Mouse (Mus musculus) ovary, postnatal 14 days (tissue): ENCODE data around the gene Npepl1.

Experiments used
- DNase-seq: peaks from one replicate; pipeline ENCODE4 v3.0.0; 2022; ENCODE audit warnings: low spot score

Gene Npepl1

DNA sequence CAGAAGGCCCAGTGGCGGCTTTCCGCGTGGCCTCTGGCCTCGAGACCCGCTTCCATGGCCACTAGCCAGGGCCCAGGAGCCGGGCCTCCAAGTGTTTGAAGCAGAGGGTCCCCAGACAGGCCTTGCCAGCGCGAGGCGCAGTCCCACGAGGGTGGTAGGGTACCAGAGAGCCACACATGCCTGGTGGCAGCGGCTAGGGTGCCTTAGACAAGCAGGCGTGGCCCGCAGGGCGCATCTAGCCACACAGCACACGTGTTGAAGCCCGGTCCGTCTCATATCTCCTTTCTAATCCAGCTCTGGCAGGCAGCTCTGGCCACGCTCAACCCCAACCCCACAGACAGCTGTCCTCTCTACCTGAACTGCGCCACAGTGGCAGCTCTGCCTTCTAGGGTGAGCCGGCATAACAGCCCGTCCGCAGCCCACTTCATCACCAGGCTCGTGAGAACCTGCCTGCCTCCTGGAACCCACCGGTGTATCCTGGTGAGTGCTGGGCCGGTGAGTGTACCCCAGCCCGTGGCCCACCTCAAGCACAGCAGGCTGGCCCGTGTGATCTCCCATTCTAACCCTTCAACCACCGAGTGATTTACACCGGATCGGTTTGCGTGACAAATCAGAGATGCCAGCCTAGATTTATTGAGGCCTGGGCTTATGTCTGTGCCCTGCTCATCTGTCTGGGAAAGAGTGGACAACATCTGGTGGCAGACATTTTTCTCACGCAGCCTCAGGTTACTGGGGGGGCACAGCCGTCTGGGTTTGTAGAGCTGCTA is 817 bp downstream of the Npepl1 start:
- peak; percentile 41 for DNase-seq

DNA sequence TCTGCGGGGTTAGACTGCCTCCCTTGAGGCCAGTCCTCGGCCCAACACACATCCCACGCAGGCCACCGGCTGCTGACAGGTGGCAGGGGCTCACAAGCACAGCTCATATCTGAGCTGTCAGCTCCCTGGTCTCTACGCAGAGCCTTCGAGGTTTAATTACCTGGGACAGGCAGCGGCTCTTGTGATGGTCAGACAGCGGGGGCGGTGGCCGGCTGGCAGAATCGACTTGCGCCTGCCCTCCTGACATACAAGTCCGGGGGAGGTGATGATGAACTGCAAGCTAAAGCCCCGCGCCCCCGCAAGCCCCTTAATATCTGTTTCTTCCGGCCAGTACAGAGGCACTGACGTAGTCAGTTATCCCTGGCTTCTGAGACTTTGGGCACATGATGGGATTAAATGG is 2.8 kb downstream of the Npepl1 start:
- DNase-seq, result no peak

DNA sequence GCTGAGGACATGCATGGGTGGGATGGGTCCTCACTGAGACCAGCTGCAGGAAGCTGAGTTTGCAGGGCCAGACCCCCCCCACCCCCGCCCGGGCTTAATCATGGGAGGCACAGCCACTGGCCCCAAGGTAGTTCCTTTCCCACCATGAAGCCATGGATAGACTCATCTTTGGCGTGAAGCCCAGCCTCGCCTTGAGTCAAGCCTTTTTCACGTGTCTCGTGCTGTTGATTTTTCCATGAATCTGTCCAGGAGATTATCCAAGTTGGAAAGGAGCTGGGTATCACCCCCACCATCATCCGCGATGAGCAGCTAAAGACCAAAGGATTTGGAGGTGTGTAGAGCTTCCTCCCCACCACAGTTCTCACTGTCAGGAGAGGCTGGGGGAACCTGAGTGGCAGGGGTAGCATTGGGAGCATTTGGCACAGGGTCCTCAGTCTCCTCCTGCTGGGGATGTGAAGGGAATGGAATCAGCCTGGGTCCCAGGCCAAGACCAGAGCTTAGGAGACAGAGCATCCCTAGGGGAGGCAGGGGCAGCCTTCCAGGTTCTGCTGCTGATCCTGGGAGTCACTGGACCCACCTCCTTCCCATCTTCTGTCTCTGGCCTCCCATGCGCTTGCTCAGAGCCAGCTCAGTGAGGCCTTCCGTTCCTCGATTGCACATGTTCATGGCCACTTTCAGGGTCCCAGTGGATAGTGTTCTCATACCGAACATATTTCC is 4.2 kb downstream of the Npepl1 start:
- DNase-seq, result no peak

DNA sequence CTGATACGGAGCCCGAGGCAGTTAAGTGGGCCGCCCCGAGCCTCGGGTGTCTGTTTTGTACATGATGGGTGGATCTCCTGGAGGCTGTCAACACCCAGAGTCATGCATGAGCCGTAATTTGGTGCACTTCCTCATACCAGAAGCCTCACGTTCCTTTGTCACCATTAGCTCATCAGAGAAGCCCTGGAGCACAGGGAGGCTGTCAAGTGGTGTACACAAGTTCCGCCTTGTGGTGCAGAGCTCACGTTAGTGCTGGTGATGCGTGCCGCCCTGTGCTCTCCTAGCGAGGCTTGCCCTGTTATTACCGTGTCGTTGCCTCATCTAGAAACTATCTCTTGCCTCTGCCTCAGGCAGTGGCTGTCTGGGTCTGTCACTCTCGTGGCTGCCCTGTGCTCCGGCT is 6.8 kb downstream of the Npepl1 start:
- DNase-seq, result no peak

DNA sequence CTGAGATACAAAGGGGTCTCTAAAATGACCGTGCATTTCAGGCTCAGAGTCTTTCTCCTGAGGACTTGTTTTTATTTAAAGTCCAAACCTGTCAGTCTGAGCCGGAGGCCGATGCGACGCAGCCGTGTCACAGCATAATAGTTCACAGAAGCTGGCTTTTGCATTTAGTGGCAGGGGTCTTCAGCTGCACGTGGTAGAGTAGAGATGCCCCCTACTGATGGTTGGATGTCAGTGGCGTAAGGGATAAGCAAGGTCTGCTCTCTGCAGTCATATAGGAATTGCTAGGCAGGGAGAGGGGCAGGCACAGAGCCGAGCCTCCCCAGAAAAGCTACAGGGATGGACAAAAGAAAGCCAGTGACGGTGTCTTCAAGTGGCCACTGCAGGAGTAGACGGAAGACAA is 8.0 kb downstream of the Npepl1 start:
- no peak for DNase-seq

DNA sequence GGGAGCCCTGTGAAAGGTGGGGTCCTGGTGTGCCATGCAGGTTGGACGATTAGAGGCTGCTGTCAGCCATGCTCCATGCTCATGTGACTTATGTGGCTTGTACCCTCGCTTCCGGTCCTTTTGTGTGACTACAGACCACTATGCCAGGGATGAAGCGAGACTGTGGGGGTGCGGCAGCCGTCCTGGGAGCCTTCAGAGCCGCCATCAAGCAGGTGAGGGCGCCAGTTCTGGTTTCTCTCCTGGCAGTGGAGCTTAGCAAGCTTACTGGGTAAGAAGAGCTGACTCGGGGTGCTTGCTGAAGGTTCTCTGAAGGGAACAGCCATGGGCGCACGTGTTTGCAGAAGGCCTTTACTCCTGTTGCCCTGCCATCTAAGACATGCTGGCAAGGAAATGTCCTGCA is 9.1 kb downstream of the Npepl1 start:
- DNase-seq, result no peak

DNA sequence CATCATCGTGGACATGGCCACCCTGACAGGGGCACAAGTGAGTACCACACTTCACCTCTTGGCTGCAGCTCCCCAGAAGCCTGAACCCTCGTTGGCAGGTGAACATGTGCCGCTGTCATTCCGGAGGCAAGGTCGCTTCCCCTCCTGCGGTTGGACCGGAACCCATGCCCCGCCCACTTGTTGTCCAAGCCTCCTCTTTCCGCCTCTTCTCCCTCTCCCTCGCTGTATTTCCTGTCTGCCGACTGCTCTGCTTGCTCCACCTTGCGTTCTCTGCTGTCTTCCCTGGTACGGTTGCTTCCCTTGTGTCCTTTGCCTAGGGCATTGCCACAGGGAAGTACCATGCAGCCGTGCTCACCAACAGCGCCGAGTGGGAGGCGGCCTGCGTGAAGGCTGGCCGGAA is 10.5 kb downstream of the Npepl1 start:
- DNase-seq, result no peak

DNA sequence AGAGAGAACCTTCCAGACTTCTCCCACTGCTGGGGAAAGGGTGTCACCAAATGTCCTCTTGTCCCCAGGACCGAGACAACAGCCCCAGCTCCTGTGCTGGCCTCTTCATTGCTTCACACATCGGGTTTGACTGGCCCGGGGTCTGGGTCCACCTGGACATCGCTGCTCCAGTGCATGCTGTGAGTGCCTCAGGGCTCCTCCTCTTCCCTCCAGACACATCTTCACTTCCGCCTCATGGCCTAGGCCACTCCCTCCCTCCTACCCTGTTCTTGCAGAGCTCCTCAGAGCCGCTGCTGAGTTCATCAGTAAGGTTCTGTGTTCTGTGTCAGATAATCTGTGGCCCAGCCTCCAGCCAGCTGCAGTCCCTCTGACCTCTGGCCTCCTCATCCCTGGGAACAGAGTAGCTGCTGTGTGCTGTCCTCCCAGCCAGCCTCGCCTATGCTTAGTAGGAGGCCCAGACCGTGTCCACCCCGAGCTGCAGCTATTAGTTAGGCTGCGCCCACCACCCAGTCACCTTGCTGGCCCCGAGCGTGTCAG is 11.3 kb downstream of the Npepl1 start:
- no peak for DNase-seq

DNA sequence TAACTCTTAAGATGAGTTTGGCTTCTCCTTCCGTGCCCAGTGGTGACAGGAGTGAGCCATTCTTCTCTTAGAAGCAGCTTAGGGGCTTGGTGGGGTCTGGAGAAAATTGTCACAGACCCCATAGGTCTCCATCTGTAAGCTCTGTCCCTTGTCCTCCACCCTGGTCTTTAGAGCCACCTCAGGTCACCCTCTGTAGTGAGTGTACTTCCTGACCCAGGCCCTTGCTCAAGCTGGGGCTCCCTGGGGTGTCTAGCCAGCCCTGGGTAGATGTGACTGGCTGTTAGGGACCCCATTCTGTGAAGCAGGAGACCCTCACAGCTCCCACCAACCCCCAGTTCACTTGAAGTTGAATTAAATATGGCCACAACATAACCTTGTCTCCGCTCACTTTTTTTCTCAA is 12.2 kb downstream of the Npepl1 start:
- no peak for DNase-seq

DNA sequence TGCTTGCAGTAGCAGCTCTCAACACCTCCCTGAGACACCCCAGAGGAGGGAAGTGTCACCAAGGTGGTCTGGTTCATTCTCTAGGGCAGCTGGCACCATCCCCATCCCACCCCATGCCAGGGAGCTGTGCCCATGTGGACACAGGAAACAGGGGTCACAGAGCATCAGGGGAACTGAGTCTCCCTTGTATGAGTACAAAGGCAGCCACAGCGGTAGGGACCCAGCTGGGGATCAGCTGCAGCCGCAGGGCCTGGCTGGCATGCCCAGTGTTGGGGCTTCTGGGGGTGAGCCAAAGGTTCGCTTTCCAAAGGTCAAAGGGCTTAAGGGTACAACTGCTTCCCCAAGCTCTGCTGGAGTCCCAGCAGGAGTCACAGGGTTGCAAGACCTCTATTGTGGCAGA is 13.6 kb downstream of the Npepl1 start:
- no peak for DNase-seq

DNA sequence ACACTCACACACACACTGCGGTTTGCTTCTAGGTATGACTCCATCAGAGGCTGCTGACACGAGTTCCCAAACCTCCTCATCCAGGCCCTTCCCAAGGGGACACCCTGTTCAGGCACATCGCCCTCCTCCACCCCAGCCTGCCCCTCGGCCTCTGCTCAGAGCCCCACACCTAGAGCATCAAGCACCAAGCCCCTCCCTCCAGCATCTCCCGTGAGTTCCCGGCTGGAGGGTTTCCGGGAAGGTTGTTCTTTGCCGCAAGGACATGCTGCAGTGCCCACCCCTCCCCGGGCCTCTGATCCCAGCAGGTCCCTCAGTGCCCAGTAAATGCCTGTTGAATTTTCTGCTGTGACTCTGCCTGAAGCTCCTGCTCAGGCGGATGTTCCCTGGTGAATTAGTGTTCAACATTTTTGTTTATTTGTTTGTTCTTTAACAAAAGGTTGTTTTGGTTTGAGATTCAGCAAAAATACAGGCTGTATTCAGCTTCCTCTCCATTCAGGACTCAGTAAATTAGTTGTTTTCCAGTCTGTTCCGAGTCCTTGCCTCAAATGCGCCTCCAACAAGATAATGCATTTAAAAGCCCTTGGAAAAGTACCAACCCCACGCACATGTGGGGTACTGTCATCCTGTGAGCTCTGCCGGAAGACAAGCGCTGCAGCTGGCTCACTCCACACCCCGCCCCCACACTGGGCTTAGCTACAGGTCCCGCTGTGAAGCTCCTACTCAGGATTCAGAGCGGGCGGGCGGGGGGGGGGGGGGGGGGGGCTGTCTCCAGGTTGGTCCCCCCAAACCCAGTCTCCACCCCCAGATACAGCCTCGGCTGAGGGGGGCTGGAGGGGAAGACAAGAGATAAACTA is 16.6 kb downstream of the Npepl1 start:
- DNase-seq, result no peak

DNA sequence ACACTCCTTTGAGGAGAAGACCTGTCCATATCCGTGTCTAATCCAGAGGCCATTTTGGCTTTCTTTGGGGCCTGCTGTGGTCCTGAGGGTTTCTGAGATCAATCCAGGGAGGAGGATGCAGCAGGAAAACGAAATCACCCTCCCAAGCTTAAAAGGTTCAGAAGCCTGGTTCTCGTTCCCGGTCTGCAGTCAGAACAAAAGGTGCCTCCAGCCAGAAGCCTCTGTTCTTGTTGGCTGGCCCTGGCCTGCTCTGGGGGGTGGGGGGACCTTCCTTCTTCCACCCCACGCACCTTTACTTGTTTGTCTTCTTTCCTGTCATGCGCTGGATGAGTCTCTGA is 17.2 kb downstream of the Npepl1 start:
- no peak for DNase-seq

DNA sequence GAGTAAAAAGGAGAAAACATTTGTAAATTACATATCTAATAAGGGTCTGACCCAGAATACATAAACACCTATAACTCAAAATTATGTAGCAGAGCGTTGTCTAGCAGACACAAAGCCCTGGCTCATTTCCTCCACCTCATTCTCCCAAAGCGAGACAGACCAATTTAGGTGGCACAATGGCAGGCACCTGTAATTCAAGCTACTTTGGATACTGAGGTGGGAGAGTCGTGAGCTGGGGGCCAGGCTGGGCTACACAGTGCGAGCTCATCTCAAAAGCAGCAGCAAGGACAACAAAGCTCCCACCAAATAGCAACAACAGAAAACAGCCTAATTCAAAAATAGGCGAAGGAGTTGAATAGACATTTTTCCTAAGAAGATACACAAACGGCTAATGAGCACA is 18.8 kb downstream of the Npepl1 start:
- no peak for DNase-seq

DNA sequence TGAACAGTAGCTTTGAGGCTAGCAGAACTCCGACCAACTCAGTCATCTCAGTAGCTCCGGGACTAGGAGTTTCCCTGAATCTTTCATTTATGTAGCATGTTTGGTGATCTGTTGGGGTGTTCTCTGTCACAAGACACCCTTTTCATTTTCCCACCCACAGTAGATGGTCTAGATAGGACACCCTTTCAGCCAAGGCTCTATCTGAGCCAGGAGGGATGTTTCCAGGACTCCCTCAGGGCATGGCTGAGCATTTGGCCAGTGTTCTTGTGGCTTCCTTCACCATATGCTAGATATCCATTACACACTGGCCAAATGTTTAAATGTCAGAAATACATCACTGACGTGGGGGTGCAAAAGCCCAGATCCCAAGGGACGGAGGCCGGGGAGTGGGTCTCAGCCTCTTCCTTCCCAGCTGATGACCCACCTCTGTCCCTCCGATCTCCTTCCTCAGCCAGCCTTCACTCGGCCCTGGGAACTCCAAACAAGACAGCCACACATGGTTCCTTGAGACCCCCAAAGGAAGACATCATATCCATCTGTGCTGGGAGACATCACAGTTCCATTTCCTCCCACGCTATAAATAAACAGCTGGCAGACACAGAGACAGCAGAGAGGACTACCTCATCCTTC is 20.4 kb downstream of the Npepl1 start:
- DNase-seq, result no peak

DNA sequence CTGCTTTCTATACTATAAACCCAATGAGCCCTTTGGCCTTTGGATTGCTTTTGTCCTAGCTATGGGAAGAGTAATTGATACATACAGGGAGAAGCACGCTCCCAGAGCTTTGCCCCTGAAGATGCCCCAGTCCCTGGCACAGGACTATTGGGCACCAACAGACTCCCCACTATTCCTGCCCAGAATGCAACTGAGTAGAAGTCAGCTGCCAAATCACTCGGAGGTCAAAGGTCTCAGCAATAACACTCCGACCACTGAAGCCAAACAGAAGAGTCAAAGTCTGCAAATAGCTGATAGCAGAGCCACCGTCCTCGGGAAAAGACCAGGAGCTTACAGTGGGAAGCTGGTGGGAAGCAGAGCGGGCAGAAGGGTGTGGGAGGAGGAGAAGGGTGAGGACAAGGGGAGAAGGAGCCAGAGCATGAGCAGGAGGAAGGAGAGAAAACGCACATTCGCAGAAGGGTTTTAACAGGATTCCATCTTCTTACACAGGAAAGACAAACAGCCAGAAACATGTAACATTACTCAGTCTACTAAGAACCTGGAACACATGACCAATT is 22.3 kb downstream of the Npepl1 start:
- DNase-seq, result no peak

DNA sequence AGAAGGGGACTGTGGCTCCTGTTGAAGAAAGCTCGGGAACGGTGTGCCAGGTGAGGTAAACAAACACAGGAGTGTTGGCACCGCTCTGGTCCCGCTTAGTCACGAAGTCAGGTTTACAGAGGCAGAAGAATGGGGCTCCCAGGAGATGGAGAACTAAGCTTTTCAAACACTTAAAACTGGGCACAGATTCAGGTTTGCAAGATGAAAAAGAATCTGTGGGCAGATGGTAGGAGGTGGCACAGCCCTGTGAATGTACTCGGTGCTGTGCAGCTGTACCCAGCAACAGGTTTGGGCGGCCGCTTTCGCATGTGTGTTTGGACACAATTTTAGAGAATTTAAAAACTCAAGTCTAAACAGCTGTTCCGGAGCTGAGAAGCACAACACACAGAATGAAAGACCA is 48.9 kb downstream of the Npepl1 start:
- DNase-seq, result no peak

DNA sequence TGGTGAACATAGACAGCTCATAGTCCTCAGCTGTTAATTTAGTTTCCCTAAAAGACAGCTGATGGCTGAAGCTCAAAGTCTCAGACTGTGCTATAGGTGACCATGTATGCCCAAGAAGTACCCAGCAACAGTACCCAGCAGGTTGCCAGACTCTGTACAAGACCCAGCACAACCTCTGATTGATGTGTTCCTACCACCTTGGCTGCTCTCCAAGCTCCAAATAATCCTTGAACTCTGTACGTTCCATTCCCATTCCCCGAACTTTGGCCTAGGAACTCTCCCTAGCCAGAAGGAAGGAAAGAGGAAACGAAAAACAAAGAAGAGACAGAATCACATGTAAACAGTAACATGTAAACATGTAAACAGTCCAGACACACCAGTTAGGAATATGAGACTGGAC is 50.3 kb downstream of the Npepl1 start:
- DNase-seq, result no peak
